Mouse (Mus musculus) myocyte (in vitro differentiated cells): ENCODE measurements around the gene Myt1l. TPM values are rescaled to one million over a fixed set of nuclear protein-coding genes. Genes with fewer than 3 reads are reported as not detected.

Experiments used
- H3K27me3 ChIP-seq: one replicate; pipeline ENCODE4 v1.6.1; 2011; ENCODE audit not compliant: control insufficient read depth, insufficient read depth, insufficient read length
- H3K36me3 ChIP-seq: one replicate; pipeline ENCODE4 v1.6.1; 2011; ENCODE audit not compliant: control insufficient read depth, insufficient read depth
- H3K4me2 ChIP-seq: one replicate; pipeline ENCODE4 v1.6.1; 2011; ENCODE audit warnings: low read depth, control low read depth
- H3K4me3 ChIP-seq: one replicate; pipeline ENCODE4 v1.5.1; 2011; ENCODE audit warnings: mild to moderate bottlenecking, control low read depth, moderate library complexity
- H3K79me2 ChIP-seq: one replicate; pipeline ENCODE4 v1.6.1; 2011; ENCODE audit not compliant: control insufficient read depth, insufficient read depth
- H3ac ChIP-seq: one replicate; pipeline ENCODE4 v1.6.1; 2011; ENCODE audit not compliant: control insufficient read depth, insufficient read length
- CEBPB ChIP-seq: IDR thresholded peaks from 2 replicates; pipeline ENCODE4 v1.6.1; 2011; ENCODE audit warnings: mild to moderate bottlenecking, moderate library complexity; ENCODE audit not compliant: poor library complexity, insufficient read depth, severe bottlenecking
- E2F4 ChIP-seq: IDR thresholded peaks from one replicate; pipeline ENCODE4 v1.6.1; 2011; ENCODE audit warnings: mild to moderate bottlenecking, control low read depth, moderate library complexity; ENCODE audit not compliant: insufficient read depth
- MAX ChIP-seq: IDR thresholded peaks from one replicate; pipeline ENCODE4 v1.6.1; 2011; ENCODE audit warnings: low read depth, mild to moderate bottlenecking, control low read depth
- MYOD1 ChIP-seq, 3 experiments: IDR thresholded peaks; one replicate each; pipeline ENCODE4 v1.6.1; 2011; ENCODE audit warnings: control low read depth in 2 of 3, low read depth in 2 of 3, mild to moderate bottlenecking in 2 of 3, moderate library complexity in 1 of 3; ENCODE audit not compliant: insufficient read length in 2 of 3, control insufficient read depth in 1 of 3
- MYOG ChIP-seq, 3 experiments: IDR thresholded peaks; one replicate each; pipeline ENCODE4 v1.6.1; 2011; ENCODE audit warnings: control low read depth in 2 of 3, low read depth in 2 of 3, mild to moderate bottlenecking in 2 of 3; ENCODE audit not compliant: insufficient read length in 2 of 3, control insufficient read depth in 1 of 3, insufficient read depth in 1 of 3
- POLR2A ChIP-seq: IDR thresholded peaks from one replicate; pipeline ENCODE4 v1.6.1; 2011; ENCODE audit warnings: low read depth, mild to moderate bottlenecking, control low read depth, moderate library complexity; ENCODE audit not compliant: insufficient read length
- POLR2AphosphoS2 ChIP-seq: IDR thresholded peaks from one replicate; pipeline ENCODE4 v1.6.1; 2011; ENCODE audit warnings: low read depth, control low read depth; ENCODE audit not compliant: insufficient read length
- REST ChIP-seq: IDR thresholded peaks from one replicate; pipeline ENCODE4 v1.6.1; 2011; ENCODE audit warnings: mild to moderate bottlenecking, control low read depth, moderate library complexity; ENCODE audit not compliant: insufficient read depth, insufficient read length
- SRF ChIP-seq: IDR thresholded peaks from one replicate; pipeline ENCODE4 v1.6.1; 2011; ENCODE audit warnings: low read depth; ENCODE audit not compliant: control insufficient read depth, insufficient read length
- TCF12 ChIP-seq: IDR thresholded peaks from one replicate; pipeline ENCODE4 v1.6.1; 2011; ENCODE audit warnings: mild to moderate bottlenecking, control low read depth; ENCODE audit not compliant: poor library complexity, insufficient read depth, severe bottlenecking
- TCF3 ChIP-seq: IDR thresholded peaks from one replicate; pipeline ENCODE4 v1.6.1; 2011; ENCODE audit warnings: low read depth, control low read depth; ENCODE audit not compliant: insufficient read length
- USF1 ChIP-seq: IDR thresholded peaks from one replicate; pipeline ENCODE4 v1.6.1; 2011; ENCODE audit warnings: low read depth, mild to moderate bottlenecking, control low read depth, moderate library complexity
- polyA plus RNA-seq: library from polyadenylated mRNA; unstranded; fragments of >200 nt; fragmentation: generic; extraction: Trizol; gene quantifications from one replicate; pipeline ENCODE4 v1.2.1, GENCODE M21; 2012; ENCODE audit warnings: missing spikeins

Myt1l gene
- polyA plus RNA-seq, 1 experiment: 0.01 TPM

DNA sequence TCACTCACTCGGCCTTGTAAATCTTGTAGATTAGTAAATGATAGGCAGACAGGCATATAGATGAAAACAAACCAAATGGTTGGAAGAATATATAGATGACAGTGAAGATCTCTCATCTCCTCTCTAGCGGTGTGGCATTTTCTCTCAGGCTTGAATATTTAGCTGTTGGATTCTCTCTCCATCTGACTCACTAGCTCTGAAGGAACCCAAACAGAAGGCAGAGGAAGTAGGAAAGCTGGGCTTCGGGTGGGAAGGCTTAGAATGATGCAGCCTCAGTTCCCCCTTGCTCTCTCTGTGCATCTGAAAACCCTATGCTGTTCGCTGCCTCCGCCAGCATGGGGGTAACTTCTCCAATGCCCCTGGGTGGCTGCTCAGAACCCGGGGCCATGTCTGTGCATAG is 78.0 kb downstream of the Myt1l start:
- no peak overlapping the region for H3K4me3 ChIP-seq
- H3K4me2 ChIP-seq: no peak overlapping the region
- no peaks in the 10 kb centered on the region for H3K36me3 ChIP-seq
- H3K79me2 ChIP-seq: no peaks in the 10 kb centered on the region
- H3ac ChIP-seq: no peak overlapping the region
- TF ChIP-seq TCF12: no peak
- TF ChIP-seq MYOD1 (IDR thresholded peaks at IDR 0.05; ENCODE audit: control insufficient read depth in 1 of 3, insufficient read length in 2 of 3, low read depth in 2 of 3): no peak
- no peak for TF ChIP-seq SRF
- TF ChIP-seq CEBPB: no peak
- no peak for TF ChIP-seq POLR2A
- no peak for TF ChIP-seq USF1
- TF ChIP-seq POLR2AphosphoS2: no peak
- H3K27me3 ChIP-seq: no peaks in the 10 kb centered on the region

GRCm38 (mm10) chr12:29617746-29618145 is 89.6 kb downstream of the Myt1l start:
- no peak overlapping the region for H3K4me2 ChIP-seq
- H3K4me3 ChIP-seq: no peak overlapping the region
- no peak overlapping the region for H3ac ChIP-seq
- H3K79me2 ChIP-seq: no peaks in the 10 kb centered on the region
- H3K27me3 ChIP-seq: no peaks in the 10 kb centered on the region
- TF ChIP-seq SRF: no peak
- no peak for TF ChIP-seq CEBPB
- no peak for TF ChIP-seq E2F4
- TF ChIP-seq TCF3: no peak
- no peaks in the 10 kb centered on the region for H3K36me3 ChIP-seq

- Histone ChIP-seq H3K4me2 (no peak overlapping the region), H3K79me2 (no peaks in the 10 kb centered on the region), H3K36me3 (no peaks in the 10 kb centered on the region), H3ac (no peak overlapping the region), H3K27me3 (no peaks in the 10 kb centered on the region), H3K4me3 (no peak overlapping the region)
- no peak for TF ChIP-seq E2F4
- TF ChIP-seq POLR2AphosphoS2: no peak
- TF ChIP-seq CEBPB: no peak
- no peak for TF ChIP-seq TCF12
- no peak for TF ChIP-seq MAX
- no peak for TF ChIP-seq MYOG (IDR thresholded peaks at IDR 0.05; ENCODE audit: control insufficient read depth in 1 of 3, insufficient read depth in 1 of 3, insufficient read length in 2 of 3, low read depth in 2 of 3)
- no peak for TF ChIP-seq POLR2A
- no peak for TF ChIP-seq MYOD1 (IDR thresholded peaks at IDR 0.05; ENCODE audit: control insufficient read depth in 1 of 3, insufficient read length in 2 of 3, low read depth in 2 of 3)
- no peak for TF ChIP-seq REST
- no peak for TF ChIP-seq USF1
- no peak for TF ChIP-seq SRF
- no peak for TF ChIP-seq TCF3
Observed at GRCm38 (mm10) chr12:29621530-29621929, 93.3 kb downstream of the Myt1l start.

GRCm38 (mm10) chr12:29627956-29628750 is 100.0 kb downstream of the Myt1l start:
- Histone ChIP-seq H3K79me2 (no peaks in the 10 kb centered on the region), H3K27me3 (no peaks in the 10 kb centered on the region), H3ac (no peak overlapping the region), H3K4me3 (no peak overlapping the region), H3K36me3 (no peaks in the 10 kb centered on the region), H3K4me2 (no peak overlapping the region)
- TF ChIP-seq TCF12 (no peak), E2F4 (no peak), MYOD1 (IDR thresholded peaks at IDR 0.05; ENCODE audit: control insufficient read depth in 1 of 3, insufficient read length in 2 of 3, low read depth in 2 of 3) (no peak), MAX (no peak), CEBPB (no peak), POLR2AphosphoS2 (no peak), POLR2A (no peak), MYOG (IDR thresholded peaks at IDR 0.05; ENCODE audit: control insufficient read depth in 1 of 3, insufficient read depth in 1 of 3, insufficient read length in 2 of 3, low read depth in 2 of 3) (no peak), USF1 (no peak), TCF3 (no peak), SRF (no peak), REST (no peak)

- Histone ChIP-seq H3ac (no peak overlapping the region), H3K36me3 (no peaks in the 10 kb centered on the region), H3K27me3 (no peaks in the 10 kb centered on the region), H3K4me3 (no peak overlapping the region), H3K79me2 (no peaks in the 10 kb centered on the region), H3K4me2 (no peak overlapping the region)
- TF ChIP-seq SRF: no peak
- TF ChIP-seq MYOG (IDR thresholded peaks at IDR 0.05; ENCODE audit: control insufficient read depth in 1 of 3, insufficient read depth in 1 of 3, insufficient read length in 2 of 3, low read depth in 2 of 3): no peak
- TF ChIP-seq POLR2A: no peak
- no peak for TF ChIP-seq TCF12
Observed at GRCm38 (mm10) chr12:29629875-29630538, 101.8 kb downstream of the Myt1l start.
